Mouse (Mus musculus): Measurements from ENCODE around the gene Scamp3. TPM values are rescaled to one million over a fixed set of nuclear protein-coding genes. Genes with fewer than 3 reads are reported as not detected.

Scamp3 gene
- polyA plus RNA-seq, 1 experiment, result 76.5 TPM

- H3K4me1 ChIP-seq (ENCODE audit: control insufficient read depth, insufficient read depth, low read length), result peaks cover 25% of the 10 kb centered on the region
Observed at GRCm38 (mm10) chr3:89230561-89230960, 53.3 kb downstream of the Scamp3 start.

GRCm38 (mm10) chr3:89231345-89231744 lies 54.1 kb downstream of the Scamp3 start:
- TF ChIP-seq CTCF (IDR thresholded peaks at IDR 0.05; ENCODE audit: low read depth, low read length) (no peak), POLR2A (IDR thresholded peaks at IDR 0.05; ENCODE audit: borderline replicate concordance, low read depth, low read length) (no peak)
- H3K4me1 ChIP-seq (ENCODE audit: control insufficient read depth, insufficient read depth, low read length), result peaks cover 25% of the 10 kb centered on the region

More at GRCm38 (mm10) chr3:89230561-89230960, 53.3 kb downstream of the Scamp3 start:
- Histone ChIP-seq H3K4me3 (ENCODE audit: insufficient read depth, low read length) (no peak overlapping the region), H3K27ac (ENCODE audit: insufficient read depth, low read depth, low read length) (no peak overlapping the region)
- TF ChIP-seq POLR2A (IDR thresholded peaks at IDR 0.05; ENCODE audit: borderline replicate concordance, low read depth, low read length) (no peak), CTCF (IDR thresholded peaks at IDR 0.05; ENCODE audit: low read depth, low read length) (no peak)

GRCm38 (mm10) chr3:89231772-89232275 lies 54.6 kb downstream of the Scamp3 start:
- H3K27ac ChIP-seq (ENCODE audit: insufficient read depth, low read depth, low read length), result no peak overlapping the region
- peaks cover 25% of the 10 kb centered on the region for H3K4me1 ChIP-seq (ENCODE audit: control insufficient read depth, insufficient read depth, low read length)
- no peak for TF ChIP-seq POLR2A (IDR thresholded peaks at IDR 0.05; ENCODE audit: borderline replicate concordance, low read depth, low read length)
- TF ChIP-seq CTCF (IDR thresholded peaks at IDR 0.05; ENCODE audit: low read depth, low read length), result no peak
- H3K4me3 ChIP-seq (ENCODE audit: insufficient read depth, low read length), result no peak overlapping the region

More at GRCm38 (mm10) chr3:89231345-89231744, 54.1 kb downstream of the Scamp3 start:
- Histone ChIP-seq H3K4me3 (ENCODE audit: insufficient read depth, low read length) (no peak overlapping the region), H3K27ac (ENCODE audit: insufficient read depth, low read depth, low read length) (no peak overlapping the region)

Other genes starting within 250 kb of the Scamp3 start
- gene Ash1l, start 226.9 kb upstream of the Scamp3 start, polyA plus RNA-seq (2012; ENCODE audit: insufficient read depth, insufficient read length, missing spikeins), result 21.6 and 23.1 TPM in 2 replicates
- gene Dap3, start 226.3 kb upstream of the Scamp3 start, polyA plus RNA-seq (2012; ENCODE audit: insufficient read depth, insufficient read length, missing spikeins), result 62.1 and 64.9 TPM in 2 replicates
- 22.0 and 28.2 TPM in 2 replicates for gene Rusc1, start 84.2 kb upstream of the Scamp3 start, polyA plus RNA-seq (2012; ENCODE audit: insufficient read depth, insufficient read length, missing spikeins)
- not detected in 2 replicates for gene Gm43738, start 76.4 kb upstream of the Scamp3 start, polyA plus RNA-seq (2012; ENCODE audit: insufficient read depth, insufficient read length, missing spikeins)
- 37.5 and 42.2 TPM in 2 replicates for gene Fdps, start 75.5 kb upstream of the Scamp3 start, polyA plus RNA-seq (2012; ENCODE audit: insufficient read depth, insufficient read length, missing spikeins)
- not detected in 2 replicates for gene Pklr, start 41.3 kb upstream of the Scamp3 start, polyA plus RNA-seq (2012; ENCODE audit: insufficient read depth, insufficient read length, missing spikeins)
- 0.47 TPM in 1 of 2 replicates, not detected in the other for gene Hcn3, start 17.3 kb upstream of the Scamp3 start, polyA plus RNA-seq (2012; ENCODE audit: insufficient read depth, insufficient read length, missing spikeins)
- 52.5 and 61.4 TPM in 2 replicates for gene Clk2, start 12.7 kb upstream of the Scamp3 start, polyA plus RNA-seq (2012; ENCODE audit: insufficient read depth, insufficient read length, missing spikeins)
- gene Fam189b, start 5.7 kb downstream of the Scamp3 start, polyA plus RNA-seq (2012; ENCODE audit: insufficient read depth, insufficient read length, missing spikeins), result 17.4 TPM in 2 replicates
- 130 and 141 TPM in 2 replicates for gene Gba, start 25.5 kb downstream of the Scamp3 start, polyA plus RNA-seq (2012; ENCODE audit: insufficient read depth, insufficient read length, missing spikeins)
- gene Thbs3, start 37.7 kb downstream of the Scamp3 start, polyA plus RNA-seq (2012; ENCODE audit: insufficient read depth, insufficient read length, missing spikeins), result 1.1 TPM in 1 of 2 replicates, not detected in the other
- gene Mtx1, start 49.6 kb downstream of the Scamp3 start, polyA plus RNA-seq (2012; ENCODE audit: insufficient read depth, insufficient read length, missing spikeins), result 66.1 and 66.8 TPM in 2 replicates
- gene Muc1, start 51.6 kb downstream of the Scamp3 start, polyA plus RNA-seq (2012; ENCODE audit: insufficient read depth, insufficient read length, missing spikeins), result 0.47 TPM in 1 of 2 replicates, not detected in the other
- 94.1 and 97.0 TPM in 2 replicates for gene Krtcap2, start 68.5 kb downstream of the Scamp3 start, polyA plus RNA-seq (2012; ENCODE audit: insufficient read depth, insufficient read length, missing spikeins)
- 0.34 and 0.84 TPM in 2 replicates for gene Trim46, start 68.8 kb downstream of the Scamp3 start, polyA plus RNA-seq (2012; ENCODE audit: insufficient read depth, insufficient read length, missing spikeins)
- 62.0 and 66.3 TPM in 2 replicates for gene Dpm3, start 81.9 kb downstream of the Scamp3 start, polyA plus RNA-seq (2012; ENCODE audit: insufficient read depth, insufficient read length, missing spikeins)
- 42.7 and 55.2 TPM in 2 replicates for gene Slc50a1, start 93.1 kb downstream of the Scamp3 start, polyA plus RNA-seq (2012; ENCODE audit: insufficient read depth, insufficient read length, missing spikeins)
- gene Efna1, start 103.7 kb downstream of the Scamp3 start, polyA plus RNA-seq (2012; ENCODE audit: insufficient read depth, insufficient read length, missing spikeins), result 0.96 TPM in 1 of 2 replicates, not detected in the other
- not detected in 2 replicates for gene Efna3, start 145.5 kb downstream of the Scamp3 start, polyA plus RNA-seq (2012; ENCODE audit: insufficient read depth, insufficient read length, missing spikeins)
- gene Efna4, start 160.6 kb downstream of the Scamp3 start, polyA plus RNA-seq (2012; ENCODE audit: insufficient read depth, insufficient read length, missing spikeins), result not detected in 2 replicates
- gene Adam15, start 172.5 kb downstream of the Scamp3 start, polyA plus RNA-seq (2012; ENCODE audit: insufficient read depth, insufficient read length, missing spikeins), result 315 and 328 TPM in 2 replicates
- gene Dcst2, start 184.5 kb downstream of the Scamp3 start, polyA plus RNA-seq (2012; ENCODE audit: insufficient read depth, insufficient read length, missing spikeins), result not detected in 2 replicates
- not detected in 2 replicates for gene Dcst1, start 187.8 kb downstream of the Scamp3 start, polyA plus RNA-seq (2012; ENCODE audit: insufficient read depth, insufficient read length, missing spikeins)
- 66.0 and 75.2 TPM in 2 replicates for gene Zbtb7b, start 217.3 kb downstream of the Scamp3 start, polyA plus RNA-seq (2012; ENCODE audit: insufficient read depth, insufficient read length, missing spikeins)
- not detected in 2 replicates for gene Lenep, start 225.3 kb downstream of the Scamp3 start, polyA plus RNA-seq (2012; ENCODE audit: insufficient read depth, insufficient read length, missing spikeins)
- gene Flad1, start 234.4 kb downstream of the Scamp3 start, polyA plus RNA-seq (2012; ENCODE audit: insufficient read depth, insufficient read length, missing spikeins), result 17.7 and 20.5 TPM in 2 replicates
- 46.6 and 55.2 TPM in 2 replicates for gene Cks1b, start 240.9 kb downstream of the Scamp3 start, polyA plus RNA-seq (2012; ENCODE audit: insufficient read depth, insufficient read length, missing spikeins)
- gene Shc1, start 241.0 kb downstream of the Scamp3 start, polyA plus RNA-seq (2012; ENCODE audit: insufficient read depth, insufficient read length, missing spikeins), result 56.0 and 56.8 TPM in 2 replicates

Measured in bone marrow macrophage, adult 2 months (primary cell).